Mouse (Mus musculus): Measurements from ENCODE around the gene Krcc1. TPM values are rescaled to one million over a fixed set of nuclear protein-coding genes. Genes with fewer than 3 reads are reported as not detected.
"Not testable (repeated sequence)": the region's sequence is repeated elsewhere in the genome, so short reads cannot be mapped to it uniquely, and the experiment has no call there.

Gene Krcc1
- polyA plus RNA-seq, 1 experiment from 2014 or later = 28.4 TPM

DNA sequence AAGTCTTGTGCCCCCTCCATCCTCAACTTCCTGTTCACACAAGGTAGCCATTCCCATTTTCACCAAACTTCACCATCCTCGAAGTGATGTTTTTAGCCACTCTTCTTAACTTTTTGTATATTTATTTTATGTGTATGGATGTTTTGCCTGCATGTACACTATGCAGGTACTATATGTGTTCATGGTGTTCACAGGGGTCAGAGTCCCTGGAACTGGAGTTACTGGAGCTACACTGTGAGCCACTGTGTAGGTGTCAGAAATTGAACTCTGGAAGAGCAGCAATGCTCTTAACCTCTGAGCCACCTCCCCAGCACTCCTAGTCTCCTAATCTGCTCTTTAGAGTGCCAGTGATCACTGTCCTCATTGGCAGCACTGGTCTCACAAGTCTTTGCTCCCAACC, 23.1 kb upstream of the Krcc1 start:
- Histone ChIP-seq H3K4me3 (no peak overlapping the region), H3K4me1 (replicated peaks) (no peaks in the 10 kb centered on the region), H3K9me3 (no peaks in the 10 kb centered on the region), H3K36me3 (no peaks in the 10 kb centered on the region), H3K27me3 (ENCODE audit: insufficient read depth, poor library complexity, severe bottlenecking) (no peaks in the 10 kb centered on the region), H3K27ac (no peak overlapping the region)
- no peak for DNase-seq (ENCODE audit: low spot score)
- WGBS = 85% methylated on average over 1 of the region's 1 CpGs

DNA sequence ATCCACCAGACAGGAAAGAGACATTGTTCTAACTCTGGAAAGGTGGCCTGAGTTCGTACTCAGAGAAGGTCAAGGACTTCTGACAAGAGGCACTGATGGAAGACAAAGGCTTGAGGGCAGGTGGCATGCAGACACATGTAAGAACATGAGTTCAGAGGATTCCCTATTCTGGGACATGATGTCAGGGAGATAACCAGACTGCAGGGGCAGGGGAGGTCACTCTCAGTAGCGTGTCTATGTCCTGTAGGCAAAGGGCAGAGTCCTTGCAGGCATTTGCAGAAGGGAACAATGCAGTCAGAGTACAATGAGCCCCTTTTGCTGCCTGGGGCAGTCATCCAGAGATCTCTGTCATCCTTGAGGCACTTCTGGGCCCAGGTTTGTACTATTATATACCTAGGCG, 21.9 kb upstream of the Krcc1 start:
- no peak overlapping the region for H3K4me3 ChIP-seq
- 70% methylated on average over 3 of the region's 3 CpGs for WGBS

DNA sequence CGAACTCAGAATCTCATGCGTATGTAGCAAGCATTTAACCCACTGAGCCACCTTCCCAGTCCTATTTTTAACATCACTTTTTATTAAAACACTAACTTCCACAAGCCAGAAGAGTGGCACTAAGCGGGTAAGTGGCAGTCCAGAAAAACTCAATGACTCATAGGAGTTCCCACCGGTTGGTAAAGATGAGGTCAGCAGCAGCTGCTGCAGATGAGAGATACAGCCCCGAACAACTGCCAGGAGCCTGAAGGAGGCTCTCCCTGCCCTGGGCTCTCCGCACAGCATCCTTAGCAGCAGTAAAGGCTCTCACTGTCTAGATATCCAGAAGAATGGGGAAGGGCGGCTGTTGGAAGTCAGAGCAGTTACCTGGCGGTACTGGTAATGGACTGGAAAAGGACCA, 20.5 kb upstream of the Krcc1 start:
- no peaks in the 10 kb centered on the region for H3K4me1 ChIP-seq (replicated peaks)
- H3K27ac ChIP-seq = no peak overlapping the region
- H3K4me3 ChIP-seq = no peak overlapping the region
- H3K36me3 ChIP-seq = no peaks in the 10 kb centered on the region
- no peaks in the 10 kb centered on the region for H3K9me3 ChIP-seq
- no peaks in the 10 kb centered on the region for H3K27me3 ChIP-seq (ENCODE audit: insufficient read depth, poor library complexity, severe bottlenecking)
- DNase-seq (ENCODE audit: low spot score) = no peak
- WGBS = 85% methylated on average over 8 of the region's 8 CpGs

More for the DNA sequence above, 21.9 kb upstream of the Krcc1 start:
- Histone ChIP-seq H3K9me3 (no peaks in the 10 kb centered on the region), H3K4me1 (replicated peaks) (no peaks in the 10 kb centered on the region), H3K36me3 (no peaks in the 10 kb centered on the region), H3K27me3 (ENCODE audit: insufficient read depth, poor library complexity, severe bottlenecking) (no peaks in the 10 kb centered on the region), H3K27ac (no peak overlapping the region)
- no peak for DNase-seq (ENCODE audit: low spot score)

DNA sequence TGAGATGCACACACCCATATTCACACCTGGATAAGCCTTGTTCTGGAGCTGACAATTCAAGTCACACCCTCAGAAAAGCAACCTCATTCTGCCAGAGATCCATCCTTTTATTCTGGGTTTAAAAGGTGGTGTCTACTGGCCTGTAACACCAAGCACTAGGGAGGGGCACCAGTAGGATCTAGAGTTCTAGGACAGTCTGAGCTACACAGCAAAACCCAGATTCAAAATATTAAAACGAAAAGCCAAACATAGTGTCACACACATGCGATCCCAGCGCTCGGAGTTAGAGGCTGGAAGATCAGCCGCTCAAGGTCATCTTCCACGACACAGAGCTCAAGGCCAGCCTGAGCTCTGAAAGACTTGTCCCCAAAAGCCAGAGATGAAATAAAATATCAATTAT, 17.0 kb upstream of the Krcc1 start:
- Histone ChIP-seq H3K27me3 (ENCODE audit: insufficient read depth, poor library complexity, severe bottlenecking) (no peaks in the 10 kb centered on the region), H3K36me3 (no peaks in the 10 kb centered on the region), H3K4me1 (replicated peaks) (no peaks in the 10 kb centered on the region), H3K9me3 (no peaks in the 10 kb centered on the region), H3K4me3 (no peak overlapping the region), H3K27ac (no peak overlapping the region)
- DNase-seq (ENCODE audit: low spot score) = no peak
- WGBS = 96% methylated on average over 6 of the region's 6 CpGs

DNA sequence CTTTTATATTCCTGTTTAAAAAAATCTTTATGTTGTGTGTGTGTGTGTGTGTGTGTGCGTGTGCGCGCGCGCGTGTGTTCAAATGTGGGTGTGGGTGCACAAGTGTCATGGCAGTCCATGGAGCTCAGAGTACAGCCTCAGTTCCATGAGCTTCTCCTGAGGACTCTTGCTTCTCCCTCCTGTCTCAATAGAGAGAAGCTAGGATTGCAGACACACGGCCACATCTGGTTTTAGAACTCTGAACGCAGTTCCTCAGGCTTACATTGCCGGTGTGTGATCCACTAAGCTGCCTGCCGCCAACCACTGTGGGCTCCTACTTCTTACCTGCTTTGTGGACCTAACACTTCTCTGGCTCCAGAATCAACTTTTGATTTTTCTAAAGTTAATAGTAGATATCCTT, 15.3 kb upstream of the Krcc1 start:
- H3K9me3 ChIP-seq = no peaks in the 10 kb centered on the region
- H3K36me3 ChIP-seq = no peaks in the 10 kb centered on the region
- H3K4me1 ChIP-seq (replicated peaks) = no peaks in the 10 kb centered on the region
- H3K4me3 ChIP-seq = no peak overlapping the region
- WGBS = 95% methylated on average over 10 of the region's 10 CpGs
- no peaks in the 10 kb centered on the region for H3K27me3 ChIP-seq (ENCODE audit: insufficient read depth, poor library complexity, severe bottlenecking)
- H3K27ac ChIP-seq = no peak overlapping the region
- no peak for DNase-seq (ENCODE audit: low spot score)

DNA sequence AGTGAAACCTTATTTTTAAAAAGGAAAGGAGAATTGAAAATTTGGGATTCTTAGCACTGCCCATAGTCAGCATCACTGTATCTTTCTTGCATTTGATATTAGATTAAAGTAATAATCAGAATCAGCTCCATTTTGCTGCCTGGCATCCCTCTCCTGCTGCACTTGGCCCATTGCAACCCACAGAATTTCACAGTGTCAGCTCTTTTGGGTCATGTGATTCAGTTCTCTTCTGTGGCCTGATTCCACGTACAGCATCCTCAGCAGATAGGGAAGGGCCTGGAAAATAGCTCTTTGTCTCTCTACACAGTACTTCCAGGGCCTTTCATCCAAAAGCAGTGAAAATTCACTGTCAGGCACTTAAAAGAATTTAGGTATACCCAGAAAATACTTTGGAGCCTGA, 14.1 kb upstream of the Krcc1 start:
- Histone ChIP-seq H3K27ac (no peak overlapping the region), H3K27me3 (ENCODE audit: insufficient read depth, poor library complexity, severe bottlenecking) (no peaks in the 10 kb centered on the region), H3K4me1 (replicated peaks) (peaks cover 5% of the 10 kb centered on the region; the same call in 1 of the 2 replicates), H3K4me3 (no peak overlapping the region), H3K9me3 (no peaks in the 10 kb centered on the region), H3K36me3 (no peaks in the 10 kb centered on the region)
- WGBS = 60% methylated on average over 1 of the region's 1 CpGs
- no peak for DNase-seq (ENCODE audit: low spot score)

DNA sequence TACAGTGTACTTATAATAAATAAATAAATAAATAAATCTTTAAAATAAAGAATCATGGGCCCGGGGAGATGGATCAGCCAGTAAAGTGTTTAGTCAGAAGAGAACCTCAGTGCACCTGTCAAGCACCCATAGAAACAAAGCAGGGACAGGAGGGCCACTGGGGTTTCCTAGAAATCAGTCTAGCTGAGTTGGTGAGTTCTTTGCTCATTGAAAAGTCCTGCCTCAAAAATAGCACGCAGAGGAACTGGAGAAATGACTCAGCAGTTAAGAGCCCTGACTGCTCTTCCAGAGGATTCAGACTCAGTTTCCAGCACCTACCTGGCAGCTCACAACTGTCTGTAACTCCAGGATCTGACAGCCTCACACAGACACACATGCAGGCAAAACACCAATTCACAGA, 12.9 kb upstream of the Krcc1 start:
- Histone ChIP-seq H3K36me3 (no peaks in the 10 kb centered on the region), H3K4me1 (replicated peaks) (peaks cover 9% of the 10 kb centered on the region; the same call in 1 of the 2 replicates), H3K9me3 (no peaks in the 10 kb centered on the region), H3K27me3 (ENCODE audit: insufficient read depth, poor library complexity, severe bottlenecking) (no peaks in the 10 kb centered on the region), H3K27ac (no peak overlapping the region), H3K4me3 (no peak overlapping the region)
- 84% methylated on average over 2 of the region's 2 CpGs for WGBS
- no peak for DNase-seq (ENCODE audit: low spot score)

DNA sequence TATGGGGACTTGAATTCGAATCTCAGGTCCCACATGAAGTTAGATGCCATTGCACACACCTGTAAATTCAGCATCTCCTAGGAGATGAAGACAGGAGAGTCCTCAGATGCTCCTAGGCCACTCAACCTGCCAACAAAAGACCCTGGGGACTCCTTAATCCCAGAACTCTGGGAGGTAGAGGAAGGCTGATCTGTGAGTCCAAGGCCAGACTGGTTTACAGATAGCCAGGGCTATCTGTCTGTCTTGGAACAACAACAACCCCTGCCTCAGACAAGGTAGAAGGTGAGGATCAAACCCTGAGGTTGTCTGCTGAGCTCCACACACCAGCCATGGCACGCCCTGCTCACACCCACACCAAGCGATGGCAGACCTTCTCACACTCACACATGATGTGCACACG, 12.3 kb upstream of the Krcc1 start:
- WGBS = 87% methylated on average over 4 of the region's 4 CpGs

DNA sequence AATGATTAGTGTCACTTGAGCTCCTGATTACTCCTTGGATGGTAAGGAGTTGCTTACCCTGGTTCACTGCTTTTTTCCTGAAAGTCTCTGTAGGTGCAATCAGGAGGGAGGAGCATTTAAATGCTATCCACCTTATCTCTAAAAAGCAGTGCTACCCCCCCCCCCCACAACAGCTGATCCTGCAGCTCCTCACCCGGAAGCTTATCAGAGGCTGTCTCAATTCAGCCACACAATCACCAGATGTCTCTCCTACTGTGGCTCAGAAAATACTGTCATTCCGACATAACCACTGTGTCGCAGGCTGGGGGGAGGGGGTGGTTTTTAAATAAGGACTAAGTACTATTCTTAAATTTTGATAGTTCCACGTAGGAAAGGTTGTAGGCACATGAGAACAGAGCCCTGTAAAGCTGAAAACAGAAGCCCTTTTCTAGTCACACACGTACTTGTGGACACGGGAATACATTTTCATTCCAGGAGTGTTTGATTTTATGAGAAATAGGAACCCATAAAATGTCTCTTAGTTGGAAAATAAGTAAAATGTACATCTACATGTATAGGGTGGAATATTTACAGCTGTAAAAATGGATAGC, 11.3 kb upstream of the Krcc1 start:
- no peaks in the 10 kb centered on the region for H3K27me3 ChIP-seq (ENCODE audit: insufficient read depth, poor library complexity, severe bottlenecking)
- no peaks in the 10 kb centered on the region for H3K9me3 ChIP-seq
- H3K4me1 ChIP-seq (replicated peaks) = peaks cover 9% of the 10 kb centered on the region; the same call in 1 of the 2 replicates
- H3K4me3 ChIP-seq = no peak overlapping the region
- no peak for DNase-seq (ENCODE audit: low spot score)
- H3K36me3 ChIP-seq = no peaks in the 10 kb centered on the region
- H3K27ac ChIP-seq = no peak overlapping the region
- 66% methylated on average over 6 of the region's 6 CpGs for WGBS

More for the DNA sequence above, 12.3 kb upstream of the Krcc1 start:
- Histone ChIP-seq H3K9me3 (no peaks in the 10 kb centered on the region), H3K27ac (no peak overlapping the region), H3K36me3 (no peaks in the 10 kb centered on the region), H3K4me3 (no peak overlapping the region), H3K4me1 (replicated peaks) (peaks cover 9% of the 10 kb centered on the region; the same call in 1 of the 2 replicates), H3K27me3 (ENCODE audit: insufficient read depth, poor library complexity, severe bottlenecking) (no peaks in the 10 kb centered on the region)
- DNase-seq (ENCODE audit: low spot score) = no peak

DNA sequence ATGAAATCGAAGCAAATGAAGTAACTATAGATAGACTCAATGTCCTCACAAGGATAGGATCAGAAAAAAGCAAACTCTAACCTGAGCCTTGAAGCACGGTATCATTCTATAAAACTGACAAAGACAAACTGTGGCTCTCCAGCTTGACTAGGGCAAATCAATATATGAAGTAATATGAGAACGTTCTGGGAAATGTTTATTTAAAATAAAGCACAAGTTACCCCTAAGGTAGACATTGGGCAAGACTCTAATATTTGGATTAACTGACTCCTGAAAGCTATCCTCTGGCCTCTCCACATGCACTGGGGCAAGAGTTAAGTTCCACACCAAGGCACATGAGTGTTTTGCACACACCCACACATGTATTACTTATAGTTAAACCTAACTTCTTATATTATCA, 10.4 kb upstream of the Krcc1 start:
- H3K36me3 ChIP-seq = no peaks in the 10 kb centered on the region
- H3K4me1 ChIP-seq (replicated peaks) = peaks cover 9% of the 10 kb centered on the region; the same call in 1 of the 2 replicates
- H3K4me3 ChIP-seq = no peak overlapping the region
- H3K9me3 ChIP-seq = no peaks in the 10 kb centered on the region
- no peaks in the 10 kb centered on the region for H3K27me3 ChIP-seq (ENCODE audit: insufficient read depth, poor library complexity, severe bottlenecking)
- WGBS = 85% methylated on average over 3 of the region's 3 CpGs
- H3K27ac ChIP-seq = no peak overlapping the region
- DNase-seq (ENCODE audit: low spot score) = no peak

DNA sequence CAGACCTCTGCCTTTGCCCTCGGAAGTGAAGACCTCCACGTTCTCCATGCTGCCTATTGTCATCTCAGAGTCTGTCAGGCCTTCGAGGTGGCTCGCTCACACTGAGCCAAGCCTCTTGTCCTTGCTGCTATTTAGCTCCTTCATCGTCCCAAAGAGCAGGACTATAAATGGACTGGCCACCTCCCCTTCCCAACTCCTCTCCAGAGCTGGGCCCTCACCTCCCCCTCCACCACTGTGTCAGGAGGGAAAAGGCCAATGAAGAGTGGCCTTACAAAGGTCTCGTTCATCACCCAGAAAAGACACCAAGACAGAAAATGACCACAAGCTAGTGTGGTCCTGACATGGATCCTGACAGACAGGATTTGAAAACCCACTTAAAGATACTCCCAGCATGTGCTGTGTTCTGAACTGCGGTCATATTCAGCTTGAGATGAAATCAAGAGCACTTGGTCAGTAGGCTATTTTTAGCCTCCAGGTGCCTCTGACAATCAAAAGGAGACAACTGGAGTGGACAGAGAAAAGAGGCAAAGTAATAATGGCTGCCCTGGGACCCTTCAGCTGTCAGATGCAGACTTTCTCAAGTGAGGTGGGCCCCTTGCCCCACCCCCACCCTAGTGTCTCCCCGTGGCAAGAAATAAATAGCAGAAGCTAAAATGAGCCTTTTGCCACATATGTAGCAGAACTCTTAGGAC, 9.2 kb upstream of the Krcc1 start:
- H3K27ac ChIP-seq = no peak overlapping the region
- H3K4me1 ChIP-seq (replicated peaks) = peaks cover 9% of the 10 kb centered on the region; the same call in 1 of the 2 replicates
- WGBS = 80% methylated on average over 8 of the region's 8 CpGs
- no peak overlapping the region for H3K4me3 ChIP-seq
- no peaks in the 10 kb centered on the region for H3K27me3 ChIP-seq (ENCODE audit: insufficient read depth, poor library complexity, severe bottlenecking)
- H3K9me3 ChIP-seq = no peaks in the 10 kb centered on the region
- H3K36me3 ChIP-seq = no peaks in the 10 kb centered on the region
- DNase-seq (ENCODE audit: low spot score) = no peak

DNA sequence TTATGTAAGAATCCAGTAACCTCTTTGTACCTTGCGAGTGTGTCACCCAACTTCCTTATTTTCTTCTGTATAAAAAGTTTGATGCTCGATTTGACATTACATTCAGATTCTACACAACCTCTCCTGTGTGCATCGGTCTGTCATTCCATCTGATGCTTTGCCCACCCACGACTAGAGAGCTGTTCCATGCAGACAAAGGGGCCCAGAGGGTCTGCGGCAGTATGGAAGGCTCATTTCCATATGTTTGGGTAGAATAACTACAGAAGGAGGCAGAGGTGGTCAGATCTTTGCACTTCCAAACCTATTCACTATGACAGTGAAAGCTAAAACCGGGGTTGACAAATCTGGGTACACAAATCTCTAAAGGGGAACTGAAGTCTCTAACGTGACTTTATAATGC, 3.9 kb upstream of the Krcc1 start:
- not testable (repeated sequence) for H3K9me3 ChIP-seq; H3K4me3 ChIP-seq; H3K36me3 ChIP-seq; DNase-seq (ENCODE audit: low spot score); H3K27me3 ChIP-seq (ENCODE audit: insufficient read depth, poor library complexity, severe bottlenecking); H3K27ac ChIP-seq
- peaks cover 11% of the 10 kb centered on the region for H3K4me1 ChIP-seq (replicated peaks)
- WGBS = 79% methylated on average over 7 of the region's 7 CpGs

DNA sequence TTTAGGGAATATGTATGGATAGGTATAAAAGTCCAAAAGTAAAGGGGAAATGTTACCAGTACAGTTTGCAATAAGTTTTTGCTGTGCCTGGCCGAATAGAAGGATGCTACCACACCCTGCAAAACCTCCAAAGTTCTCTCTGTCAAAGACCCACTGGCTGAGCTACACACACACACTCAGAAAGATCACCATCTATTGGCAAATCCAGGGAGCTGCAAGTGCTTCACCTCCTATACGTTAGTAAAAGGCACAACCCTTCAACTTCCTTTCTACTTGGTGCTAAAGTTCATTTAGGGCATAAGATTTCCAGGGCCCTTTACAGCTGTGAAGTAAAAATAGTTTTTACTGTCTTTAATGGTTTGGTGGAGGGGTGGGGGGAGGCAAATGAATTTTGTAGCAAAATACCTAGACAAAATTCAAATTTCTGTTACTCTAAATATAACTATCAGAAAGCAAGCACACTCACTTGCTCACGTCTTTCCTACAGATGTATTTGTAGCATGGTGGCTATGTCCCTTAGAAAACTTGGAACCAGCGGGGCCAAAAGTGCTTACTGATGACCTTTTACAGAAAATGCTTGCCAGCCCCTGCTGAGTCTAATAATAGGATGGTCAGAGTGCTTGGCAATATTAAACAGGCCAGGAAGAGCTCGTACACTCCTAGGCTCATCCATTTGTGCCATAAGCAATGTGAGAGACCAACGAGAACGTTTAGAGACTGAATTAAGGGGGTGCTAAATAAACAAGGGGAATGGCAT, 2.4 kb upstream of the Krcc1 start:
- no peak for DNase-seq (ENCODE audit: low spot score)
- H3K27ac ChIP-seq = no peak overlapping the region

More for the DNA sequence above, 2.4 kb upstream of the Krcc1 start:
- no peak overlapping the region for H3K4me3 ChIP-seq
- peaks cover 15% of the 10 kb centered on the region for H3K4me1 ChIP-seq (replicated peaks)
- H3K27me3 ChIP-seq (ENCODE audit: insufficient read depth, poor library complexity, severe bottlenecking) = no peaks in the 10 kb centered on the region
- WGBS = 59% methylated on average over 7 of the region's 7 CpGs
- no peaks in the 10 kb centered on the region for H3K9me3 ChIP-seq
- H3K36me3 ChIP-seq = no peaks in the 10 kb centered on the region
